Mouse (Mus musculus) midbrain, embryonic 10.5 days (tissue): ENCODE measurements around the gene Ttc9. TPM values are rescaled to one million over a fixed set of nuclear protein-coding genes. Genes with fewer than 3 reads are reported as not detected.

ENCODE experiments used
- DNase-seq: peaks from one replicate; pipeline ENCODE4 v3.0.0-alpha.2; 2017; ENCODE audit warnings: low spot score
- H3K27ac ChIP-seq: fragments of 300-500 bp; sonication (generic); replicated peaks from 2 replicates; pipeline ENCODE4 v1.5.1; 2016; ENCODE audit warnings: mild to moderate bottlenecking
- H3K27me3 ChIP-seq: fragments of 300-500 bp; sonication (generic); 2 replicates; pipeline ENCODE4 v1.6.1; 2016; ENCODE audit warnings: low read depth, mild to moderate bottlenecking; ENCODE audit not compliant: poor library complexity, severe bottlenecking
- H3K36me3 ChIP-seq: fragments of 300-500 bp; sonication (generic); 2 replicates; pipeline ENCODE4 v1.6.1; 2016; ENCODE audit warnings: mild to moderate bottlenecking, moderate library complexity
- H3K4me1 ChIP-seq: fragments of 300-500 bp; sonication (generic); 2 replicates; pipeline ENCODE4 v1.6.1; 2016
- H3K4me3 ChIP-seq: fragments of 300-500 bp; sonication (generic); 2 replicates; pipeline ENCODE4 v1.5.1; 2016; ENCODE audit warnings: mild to moderate bottlenecking, moderate library complexity
- H3K9me3 ChIP-seq: fragments of 300-500 bp; sonication (generic); replicated peaks from 2 replicates; pipeline ENCODE4 v1.6.1; 2016; ENCODE audit warnings: mild to moderate bottlenecking
- WGBS: fragments of 180-500 bp; shearing (Covaris S2); methylation state at CpG from one replicate; pipeline ENCODE4 v1.1.7; 2016; 5-methylcytosine and 5-hydroxymethylcytosine counted together
- polyA plus RNA-seq: library from polyadenylated mRNA; unstranded; fragments of >200 nt; fragmentation: Nextera tagmentation; extraction: Ambion mirVana; gene quantifications from 2 replicates; pipeline ENCODE4 v1.2.1, GENCODE M21; 2016

Gene Ttc9
- polyA plus RNA-seq, result 2.0 and 2.6 TPM in 2 replicates

DNA sequence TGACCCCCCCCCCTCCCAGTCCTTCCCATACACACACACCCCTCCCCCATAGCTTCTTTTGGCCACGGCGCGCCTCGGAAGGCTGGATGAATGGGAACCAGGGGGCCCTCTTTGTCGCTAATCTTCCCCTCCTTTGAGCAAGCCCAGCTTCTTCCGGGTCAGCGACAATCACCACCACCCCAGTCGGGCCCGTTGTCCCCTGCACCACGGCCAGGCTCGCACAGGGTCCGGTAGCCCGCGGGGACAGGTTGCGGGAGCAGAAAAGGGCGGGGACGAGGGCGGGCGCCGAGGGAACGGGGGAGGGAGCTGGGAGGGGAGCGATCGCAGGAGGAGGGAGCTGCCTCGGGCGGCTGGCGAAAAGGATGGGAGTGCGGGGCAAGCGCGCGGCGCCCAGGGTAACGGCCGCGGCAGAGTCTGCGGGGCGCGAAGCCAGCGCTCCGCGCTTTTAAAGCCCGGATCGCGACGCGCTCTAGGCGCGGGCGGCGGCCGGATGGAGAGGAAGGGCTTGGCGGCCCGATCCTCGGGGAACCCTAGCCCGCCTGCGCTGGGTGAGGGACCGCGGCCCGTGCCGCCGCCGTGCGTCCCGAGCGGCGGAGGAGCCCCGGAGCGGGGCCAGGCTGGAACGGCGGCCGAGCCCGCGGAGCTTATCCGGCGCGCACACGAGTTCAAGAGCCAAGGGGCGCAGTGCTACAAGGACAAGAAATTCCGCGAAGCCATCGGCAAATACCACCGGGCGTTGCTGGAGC lies at the start of gene Ttc9:
Gene Ttc9, plus strand, starts transcription at position 335 of the 746 bp plus-strand sequence.
- DNase-seq, result peak; percentile 83
- Histone ChIP-seq H3K36me3 (0 out of 2 replicates have a peak, but pooled peaks cover 4% of the 10 kb centered on the region), H3K27me3 (peaks cover 58% of the 10 kb centered on the region), H3K9me3 (no peaks in the 10 kb centered on the region), H3K4me3 (peak within 1 kb of the TSS; percentile 79), H3K27ac (peak within 1 kb of the TSS; percentile 93), H3K4me1 (peaks cover 35% of the 10 kb centered on the region)
- under 1% methylated on average over 79 of the region's 82 CpGs for WGBS

DNA sequence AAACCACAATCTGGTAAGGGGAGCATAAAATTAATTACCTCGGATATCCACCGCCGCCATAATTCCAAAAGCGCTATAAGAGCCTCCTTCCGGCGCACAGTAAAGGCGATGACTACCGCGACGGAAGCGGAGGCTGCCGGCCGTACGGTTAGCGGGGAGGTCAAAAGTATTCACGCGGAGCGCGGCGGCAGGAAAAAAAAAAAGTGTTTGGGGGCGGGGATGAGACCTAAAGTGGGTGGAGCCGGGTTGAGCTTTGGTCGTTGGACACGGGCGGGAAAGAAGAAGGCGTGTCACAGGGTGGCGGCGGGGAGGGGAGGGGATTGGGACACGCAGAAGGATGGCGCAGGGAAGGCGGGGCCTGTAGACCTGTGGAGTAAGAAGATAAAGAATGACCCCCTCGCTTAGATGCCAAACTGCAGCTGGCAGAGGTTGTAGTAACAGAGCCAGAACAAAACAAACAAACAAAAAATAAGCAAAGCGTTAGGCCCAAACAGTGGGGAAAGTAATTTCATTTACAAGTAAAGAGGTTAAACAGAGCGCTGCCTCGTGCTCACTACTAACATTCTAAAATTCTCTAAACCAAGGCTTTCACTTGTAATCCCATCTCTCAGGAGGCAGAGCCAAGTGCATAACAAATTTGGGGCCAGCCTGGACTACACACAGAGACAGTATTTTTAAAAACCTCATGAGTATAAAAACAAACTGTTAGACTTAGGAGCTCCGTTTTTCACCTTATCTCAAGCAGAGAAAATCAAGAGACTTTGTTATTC lies 36.0 kb upstream of the Ttc9 start, which contains the start of gene Med6:
Gene Med6, minus strand, starts transcription at position 107 of the 770 bp plus-strand sequence.
- H3K36me3 ChIP-seq, result peaks cover 11% of the 10 kb centered on the region
- H3K4me1 ChIP-seq, result peaks cover 11% of the 10 kb centered on the region
- peak within 1 kb of the TSS; percentile 86 for H3K27ac ChIP-seq
- peak; percentile 97 for DNase-seq
- 3% methylated on average over 36 of the region's 36 CpGs for WGBS
- H3K27me3 ChIP-seq, result no peaks in the 10 kb centered on the region
- peak within 1 kb of the TSS; percentile 79 for H3K4me3 ChIP-seq
- H3K9me3 ChIP-seq, result no peaks in the 10 kb centered on the region

GRCm38 (mm10) chr12:81596547-81597262 lies 34.3 kb upstream of the Ttc9 start:
- peaks cover 11% of the 10 kb centered on the region for H3K4me1 ChIP-seq
- 79% methylated on average over 8 of the region's 8 CpGs for WGBS
- no peaks in the 10 kb centered on the region for H3K9me3 ChIP-seq
- H3K4me3 ChIP-seq, result no peak overlapping the region
- no peaks in the 10 kb centered on the region for H3K36me3 ChIP-seq
- H3K27me3 ChIP-seq, result no peaks in the 10 kb centered on the region
- DNase-seq, result no peak
- no peak overlapping the region for H3K27ac ChIP-seq

DNA sequence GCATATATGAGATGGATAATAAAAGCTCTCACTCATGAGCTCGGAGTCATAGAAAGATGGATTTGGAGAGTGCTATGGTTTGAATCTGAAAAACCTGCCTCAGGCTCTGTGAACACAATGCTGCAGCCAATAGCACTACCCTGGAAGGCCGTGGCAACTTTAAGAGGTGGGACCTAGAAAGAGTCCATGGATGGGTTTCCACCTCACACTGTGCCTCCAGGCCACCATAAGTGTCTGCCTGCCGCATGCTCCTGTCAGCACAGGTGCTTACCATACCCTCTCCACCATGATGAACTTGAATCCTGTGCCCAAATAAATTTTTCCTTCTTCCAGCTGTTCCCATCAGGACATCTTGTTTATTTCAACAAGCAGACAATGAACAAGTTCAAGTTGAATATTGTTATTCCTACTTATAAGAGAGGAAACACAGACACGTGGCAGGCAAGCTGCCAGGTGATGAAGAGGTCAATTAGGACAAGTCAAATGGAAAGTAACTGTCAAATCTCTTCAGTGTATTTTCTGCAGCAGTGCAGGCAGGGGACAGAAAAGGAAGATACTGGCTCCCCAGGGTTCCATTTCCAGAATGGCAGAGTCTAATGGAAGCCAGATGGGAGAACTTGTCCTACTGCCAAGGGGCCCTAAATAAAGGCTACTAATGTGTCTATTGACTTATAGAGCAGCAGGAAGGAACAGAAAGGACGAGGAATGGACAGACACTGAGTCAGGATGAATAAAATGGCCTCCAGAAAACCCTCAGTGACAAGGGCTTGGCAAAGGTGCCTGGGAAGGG lies 25.9 kb upstream of the Ttc9 start:
- Histone ChIP-seq H3K27ac (no peak overlapping the region), H3K4me1 (no peaks in the 10 kb centered on the region), H3K27me3 (no peaks in the 10 kb centered on the region), H3K9me3 (no peaks in the 10 kb centered on the region), H3K4me3 (no peak overlapping the region), H3K36me3 (no peaks in the 10 kb centered on the region)
- 71% methylated on average over 5 of the region's 5 CpGs for WGBS
- no peak for DNase-seq

- Histone ChIP-seq H3K36me3 (no peaks in the 10 kb centered on the region), H3K27me3 (no peaks in the 10 kb centered on the region), H3K4me3 (no peak overlapping the region), H3K4me1 (no peaks in the 10 kb centered on the region), H3K9me3 (no peaks in the 10 kb centered on the region), H3K27ac (no peak overlapping the region)
- DNase-seq, result no peak
These were observed 21.6 kb upstream of the Ttc9 start for GRCm38 (mm10) chr12:81609445-81609844.

- no peaks in the 10 kb centered on the region for H3K9me3 ChIP-seq
- no peaks in the 10 kb centered on the region for H3K36me3 ChIP-seq
- H3K27ac ChIP-seq, result no peak overlapping the region
- H3K4me3 ChIP-seq, result no peak overlapping the region
- H3K27me3 ChIP-seq, result no peaks in the 10 kb centered on the region
- no peaks in the 10 kb centered on the region for H3K4me1 ChIP-seq
- WGBS, result 88% methylated on average over 6 of the region's 6 CpGs
- no peak for DNase-seq
These were observed 15.2 kb upstream of the Ttc9 start for GRCm38 (mm10) chr12:81615807-81616206.

DNA sequence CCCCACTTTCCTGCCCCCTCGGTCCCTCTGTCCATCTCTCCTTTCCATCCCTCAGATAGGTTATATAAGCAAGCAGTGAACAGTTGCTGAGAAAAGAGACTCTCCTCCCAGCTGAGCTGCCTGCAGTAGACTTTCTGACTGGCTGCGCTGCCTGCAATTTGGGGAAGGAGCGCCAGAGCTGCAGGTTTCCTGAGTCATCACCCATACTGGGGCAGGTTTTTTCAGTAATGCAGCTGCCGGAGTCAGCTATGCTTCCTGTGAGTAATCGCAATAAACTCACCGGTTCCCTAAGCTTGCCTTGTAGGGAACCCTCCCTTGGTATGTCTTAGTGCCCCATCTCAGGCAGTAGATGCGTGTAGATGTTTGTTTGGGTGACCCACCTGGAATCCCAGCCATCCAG lies 14.1 kb upstream of the Ttc9 start:
- Histone ChIP-seq H3K4me3 (no peak overlapping the region), H3K9me3 (no peaks in the 10 kb centered on the region), H3K27ac (no peak overlapping the region), H3K36me3 (no peaks in the 10 kb centered on the region), H3K4me1 (no peaks in the 10 kb centered on the region), H3K27me3 (no peaks in the 10 kb centered on the region)
- WGBS, result 79% methylated on average over 7 of the region's 7 CpGs
- no peak for DNase-seq

- H3K27me3 ChIP-seq, result no peaks in the 10 kb centered on the region; the same call in 1 of the 2 replicates
- peak; percentile 69 for DNase-seq
- H3K4me3 ChIP-seq, result no peak overlapping the region
- H3K36me3 ChIP-seq, result no peaks in the 10 kb centered on the region
- H3K27ac ChIP-seq, result no peak overlapping the region
- H3K9me3 ChIP-seq, result no peaks in the 10 kb centered on the region
- no peaks in the 10 kb centered on the region for H3K4me1 ChIP-seq
- 27% methylated on average over 5 of the region's 5 CpGs for WGBS
These were observed 11.7 kb upstream of the Ttc9 start for GRCm38 (mm10) chr12:81619302-81619701.

DNA sequence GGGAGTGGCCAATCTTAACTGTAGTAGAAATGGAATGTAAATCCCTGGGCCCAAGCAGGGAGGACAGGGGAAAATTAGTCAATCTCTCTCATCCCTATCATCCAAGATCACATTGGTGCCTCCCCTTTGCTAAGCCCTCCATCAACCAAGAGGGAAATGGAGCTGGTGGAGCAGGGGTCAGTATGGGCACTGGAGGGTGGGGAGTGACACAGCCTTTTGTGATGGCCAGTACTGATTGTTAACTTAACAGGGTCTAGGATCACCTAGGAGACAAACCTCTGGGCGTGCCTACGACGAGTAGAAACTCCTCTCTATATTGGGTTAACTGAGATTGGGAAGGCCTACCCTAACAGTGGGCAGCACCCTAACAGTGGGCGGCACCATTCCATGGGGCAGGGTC lies 7.7 kb upstream of the Ttc9 start:
- H3K4me3 ChIP-seq, result no peak overlapping the region
- no peak for DNase-seq
- no peaks in the 10 kb centered on the region for H3K9me3 ChIP-seq
- H3K27me3 ChIP-seq, result peaks cover 5% of the 10 kb centered on the region
- H3K4me1 ChIP-seq, result no peaks in the 10 kb centered on the region
- WGBS, result 75% methylated on average over 4 of the region's 4 CpGs
- no peak overlapping the region for H3K27ac ChIP-seq
- no peaks in the 10 kb centered on the region for H3K36me3 ChIP-seq

GRCm38 (mm10) chr12:81626226-81626861 lies 4.7 kb upstream of the Ttc9 start:
- no peaks in the 10 kb centered on the region for H3K9me3 ChIP-seq
- H3K27me3 ChIP-seq, result peaks cover 34% of the 10 kb centered on the region
- DNase-seq, result no peak
- H3K36me3 ChIP-seq, result no peaks in the 10 kb centered on the region
- H3K4me1 ChIP-seq, result peaks cover 15% of the 10 kb centered on the region
- H3K27ac ChIP-seq, result no peak overlapping the region
- no peak overlapping the region for H3K4me3 ChIP-seq
- 83% methylated on average over 12 of the region's 12 CpGs for WGBS

DNA sequence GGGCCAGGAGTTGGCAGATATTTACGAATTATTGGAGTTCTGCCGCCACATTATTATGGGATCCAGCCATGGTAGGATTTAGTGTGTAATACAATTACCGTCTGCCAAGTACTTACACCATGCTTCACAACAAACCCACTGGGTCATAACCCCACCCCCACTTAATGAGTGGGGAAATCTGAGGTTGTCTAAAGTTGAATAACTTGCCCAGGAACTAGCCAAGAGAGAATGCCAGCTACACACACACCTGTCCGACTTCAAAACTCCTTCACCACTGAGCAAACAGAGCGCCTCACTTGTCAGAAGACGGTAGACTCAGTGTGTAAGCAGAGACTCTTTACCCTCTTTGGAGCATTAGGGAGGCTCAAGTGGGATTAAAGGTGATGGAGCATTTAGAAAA lies 3.6 kb upstream of the Ttc9 start:
- H3K9me3 ChIP-seq, result no peaks in the 10 kb centered on the region
- peaks cover 24% of the 10 kb centered on the region for H3K4me1 ChIP-seq
- DNase-seq, result no peak
- H3K27ac ChIP-seq, result no peak overlapping the region
- no peaks in the 10 kb centered on the region for H3K36me3 ChIP-seq
- WGBS, result 86% methylated on average over 6 of the region's 6 CpGs
- H3K27me3 ChIP-seq, result peaks cover 44% of the 10 kb centered on the region
- no peak overlapping the region for H3K4me3 ChIP-seq

DNA sequence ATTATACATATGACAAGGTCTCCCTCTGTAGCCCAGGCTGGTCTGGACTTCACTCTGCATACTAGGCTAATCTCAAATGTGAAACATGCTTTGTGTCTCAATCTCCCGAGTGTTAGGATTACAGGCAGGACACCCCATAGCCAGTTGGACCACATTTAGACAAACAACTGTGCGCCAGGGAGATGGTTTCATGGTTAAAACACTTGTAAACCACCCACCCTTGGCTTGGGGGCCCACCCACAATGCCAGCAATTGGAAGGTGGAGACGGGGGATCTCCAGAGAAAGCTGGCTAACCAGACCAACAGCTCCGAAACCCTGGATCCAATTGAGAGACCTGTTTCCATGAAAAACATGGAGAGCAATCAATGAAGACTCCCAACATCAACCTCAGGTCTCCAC lies 3.0 kb upstream of the Ttc9 start:
- Histone ChIP-seq H3K36me3 (no peaks in the 10 kb centered on the region), H3K4me3 (no peak overlapping the region), H3K9me3 (no peaks in the 10 kb centered on the region), H3K27me3 (peaks cover 50% of the 10 kb centered on the region), H3K27ac (no peak overlapping the region), H3K4me1 (peaks cover 31% of the 10 kb centered on the region)
- WGBS, result 91% methylated on average over 4 of the region's 4 CpGs
- DNase-seq, result no peak
